Mouse (Mus musculus) E14TG2a.4 (cell line): ENCODE data around the gene Capza2.

Experiments used
- CTCF ChIP-seq: conservative IDR thresholded peaks from 2 replicates; pipeline ENCODE4 v1.5.1; 2014; ENCODE audit warnings: low read length
- NANOG ChIP-seq: IDR thresholded peaks from 2 replicates; pipeline ENCODE4 v1.6.1; 2014; ENCODE audit warnings: borderline replicate concordance, low read length, mixed read lengths

- TF ChIP-seq CTCF: no peak
- no peak for TF ChIP-seq NANOG
These were observed 69.9 kb downstream of the Capza2 start for GRCm38 (mm10) chr6:17705973-17706372.
